Mouse (Mus musculus) testis, postnatal 14 days (tissue): Measurements from ENCODE around the gene Dgkz.

Source experiments
- DNase-seq: peaks from one replicate; pipeline ENCODE4 v3.0.0; 2021; ENCODE audit warnings: low spot score

The Dgkz gene

GRCm38 (mm10) chr2:91996006-91996405 is 20.3 kb upstream of the Dgkz start:
- no peak for DNase-seq

DNA sequence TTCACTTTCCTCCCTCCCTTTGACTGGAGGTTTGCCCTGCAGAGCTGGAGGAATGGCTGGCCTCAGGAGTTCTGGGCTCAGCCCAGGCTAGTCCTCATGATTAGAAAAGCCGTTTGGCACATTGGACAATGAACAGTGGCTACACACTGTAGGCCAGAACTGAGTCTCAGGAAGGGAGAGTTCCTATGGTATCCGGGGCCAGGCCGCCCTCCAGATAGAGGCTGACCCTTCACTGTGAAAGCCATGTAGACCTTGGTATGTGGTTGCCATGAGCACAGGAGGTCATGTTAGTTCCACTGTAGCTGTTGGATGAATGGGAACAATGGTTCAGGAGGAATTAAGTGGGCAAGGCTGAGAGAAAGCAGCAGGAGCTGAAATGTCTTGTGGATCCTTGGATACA is 17.7 kb upstream of the Dgkz start:
- no peak for DNase-seq

- DNase-seq, result no peak
These were observed 14.1 kb upstream of the Dgkz start for GRCm38 (mm10) chr2:91989750-91990149.

GRCm38 (mm10) chr2:91987542-91987941 is 11.9 kb upstream of the Dgkz start:
- DNase-seq, result peak; percentile 78

- DNase-seq, result no peak
These were observed 10.4 kb upstream of the Dgkz start for GRCm38 (mm10) chr2:91986071-91986470.

GRCm38 (mm10) chr2:91984906-91985525 is 9.4 kb upstream of the Dgkz start:
- DNase-seq, result no peak

GRCm38 (mm10) chr2:91984439-91984838 is 8.8 kb upstream of the Dgkz start:
- peak; percentile 69 for DNase-seq

- DNase-seq, result no peak
These were observed 5.2 kb upstream of the Dgkz start for GRCm38 (mm10) chr2:91980830-91981229.

DNA sequence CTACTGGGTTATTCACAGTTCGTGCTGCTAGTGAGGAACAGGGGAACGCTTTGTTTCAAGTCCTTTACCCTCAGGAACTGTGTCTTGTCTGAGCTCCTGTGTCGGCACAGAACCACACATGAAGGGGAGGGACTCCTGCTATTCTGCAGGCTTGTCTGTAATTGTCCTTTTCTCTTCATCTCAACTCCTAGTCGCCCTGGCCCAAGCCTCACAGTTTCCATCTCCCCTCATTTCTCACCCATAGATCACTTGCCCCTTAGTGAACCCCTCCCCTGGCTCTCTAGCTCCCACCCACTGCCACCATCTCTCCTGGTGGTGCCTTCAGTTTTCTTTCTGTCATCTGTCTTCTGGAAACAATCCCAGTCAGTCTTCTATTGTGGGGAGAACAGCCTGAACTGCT is 4.6 kb upstream of the Dgkz start:
- DNase-seq, result no peak

- no peak for DNase-seq
These were observed 2.9 kb upstream of the Dgkz start for GRCm38 (mm10) chr2:91978547-91978946.

DNA sequence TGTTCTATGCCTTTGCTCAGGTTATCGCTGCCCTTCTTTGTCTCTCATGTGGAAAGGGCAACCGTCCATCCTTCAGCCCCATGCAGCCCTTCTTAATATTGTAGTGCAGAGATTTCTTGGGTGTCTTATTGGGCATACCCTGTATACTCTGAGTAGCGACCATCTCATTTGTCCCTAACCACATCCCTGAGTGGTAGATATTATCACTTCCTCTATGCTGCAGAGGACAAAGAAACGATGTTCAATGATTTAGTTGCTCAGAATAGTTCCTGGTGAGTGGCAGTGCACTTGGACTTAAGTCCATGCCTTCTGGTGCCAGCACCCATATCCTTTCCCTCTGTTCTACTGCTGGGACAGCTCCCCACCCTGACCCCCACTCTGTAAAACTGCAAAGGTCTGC is 2.3 kb upstream of the Dgkz start:
- DNase-seq, result no peak

DNA sequence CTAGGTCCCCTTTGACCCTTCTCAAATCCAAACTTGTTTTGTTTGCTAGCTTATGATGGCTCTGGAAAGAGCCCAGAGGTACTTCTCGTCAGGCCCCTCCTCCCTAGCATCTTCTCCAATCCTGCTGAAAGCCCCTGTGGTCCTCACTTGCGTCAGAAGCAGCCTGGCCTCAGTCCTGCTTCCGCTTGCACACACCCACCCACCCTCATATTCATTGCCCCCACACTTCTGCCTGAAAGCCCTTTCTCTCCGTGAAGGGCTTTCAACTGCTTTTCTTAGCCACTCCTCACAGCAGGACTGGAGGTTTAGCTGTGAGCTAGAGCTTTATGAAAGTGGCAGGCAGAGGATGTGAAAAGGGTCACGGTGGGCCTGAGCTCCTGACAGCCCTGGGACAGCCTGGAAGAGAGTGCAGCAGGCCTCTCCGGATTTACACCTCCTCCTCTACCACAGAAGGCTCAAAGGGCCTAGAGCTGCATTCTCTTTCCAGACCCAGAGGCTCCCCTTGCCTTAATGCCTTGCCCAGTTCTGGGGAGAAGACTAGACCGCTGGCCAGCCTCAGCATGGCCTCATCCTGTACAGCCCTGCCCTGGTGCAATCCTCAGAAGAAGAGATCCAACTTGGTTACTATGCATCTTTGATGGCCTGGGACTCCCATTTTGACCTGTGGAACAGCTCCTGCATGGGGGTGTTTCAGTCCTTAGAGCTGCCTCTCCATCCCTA is 2.1 kb downstream of the Dgkz start:
- no peak for DNase-seq

DNA sequence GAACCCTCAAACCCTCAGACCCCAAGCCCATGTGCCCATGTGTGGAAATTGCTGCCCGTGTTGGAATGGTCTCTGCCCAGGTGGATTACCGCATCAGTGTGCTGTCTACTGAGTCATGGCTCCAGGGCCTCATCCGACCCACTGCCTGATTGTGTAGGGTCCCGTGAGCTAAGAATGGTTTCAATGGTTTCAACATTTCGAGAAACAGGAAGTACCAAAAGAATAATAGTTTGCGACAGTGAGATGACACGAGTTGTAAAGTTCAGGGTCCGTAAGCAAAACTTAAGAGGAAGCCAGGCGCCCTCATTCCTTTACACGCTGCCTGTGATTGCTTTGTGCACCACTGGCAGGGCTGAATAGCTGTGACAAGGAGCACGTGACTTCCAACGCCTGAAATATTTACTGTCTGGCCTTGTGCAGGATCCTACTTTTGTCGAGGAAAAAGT is 3.5 kb downstream of the Dgkz start:
- no peak for DNase-seq

- no peak for DNase-seq
These were observed 4.2 kb downstream of the Dgkz start for GRCm38 (mm10) chr2:91971231-91972097.

- DNase-seq, result no peak
These were observed 7.7 kb downstream of the Dgkz start for GRCm38 (mm10) chr2:91967962-91968361.

- no peak for DNase-seq
These were observed 9.3 kb downstream of the Dgkz start for GRCm38 (mm10) chr2:91966367-91966766.

GRCm38 (mm10) chr2:91965417-91965816 is 10.2 kb downstream of the Dgkz start:
- no peak for DNase-seq

DNA sequence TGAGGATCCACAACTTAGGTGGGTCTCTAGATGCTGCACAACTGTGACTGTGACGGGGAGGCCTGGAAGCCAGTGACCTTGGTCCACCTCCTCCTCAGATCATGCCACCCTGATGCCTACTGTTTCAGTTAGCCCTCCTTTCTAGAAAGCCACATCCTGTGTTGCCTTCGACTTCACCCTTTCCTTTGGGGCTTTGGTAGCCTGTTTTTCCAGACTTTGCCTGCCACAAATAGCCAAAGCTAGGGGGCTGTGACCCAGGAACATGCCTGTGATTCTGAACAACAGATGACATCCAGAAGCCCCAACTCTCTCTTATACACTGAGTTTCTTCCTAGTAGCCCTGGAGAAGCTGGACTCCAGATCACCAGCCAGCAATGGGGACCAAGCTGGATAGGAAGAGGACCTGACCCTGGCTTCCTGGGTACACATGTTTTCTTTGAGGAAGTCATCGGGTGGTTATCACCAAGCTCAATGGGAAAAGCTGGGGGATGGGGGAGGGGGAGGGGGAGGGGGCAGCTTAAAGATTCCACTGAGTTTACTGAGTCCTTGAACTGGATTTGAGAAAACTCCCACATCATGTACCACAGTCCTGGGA is 11.0 kb downstream of the Dgkz start:
- no peak for DNase-seq

DNA sequence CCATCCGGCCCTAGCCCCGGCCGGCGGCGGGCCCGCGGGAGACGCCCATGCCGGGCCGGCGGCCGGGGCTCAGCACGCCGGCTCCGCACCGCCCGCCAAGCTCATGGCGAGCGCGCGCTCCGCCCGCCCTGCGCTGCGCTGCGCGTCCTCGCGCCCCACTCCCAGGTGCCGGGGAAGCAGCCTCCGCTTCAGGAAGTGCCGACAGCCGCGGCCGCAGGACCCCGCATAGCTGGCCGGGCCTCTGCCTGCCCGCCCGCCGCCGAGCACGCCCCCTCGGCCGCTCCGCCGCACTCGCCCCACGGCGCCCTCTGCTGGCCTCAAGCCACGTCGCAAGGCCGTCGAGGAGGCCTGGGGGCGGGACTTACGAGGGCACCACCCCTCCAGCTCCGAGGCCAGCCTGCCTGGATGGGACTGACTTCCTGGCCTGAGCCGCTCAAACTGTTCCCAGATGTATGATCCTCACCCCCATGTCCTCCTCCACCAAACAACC is 12.2 kb downstream of the Dgkz start:
- peak; percentile 93 for DNase-seq

- peak; percentile 51 for DNase-seq
These were observed 12.7 kb downstream of the Dgkz start for GRCm38 (mm10) chr2:91962864-91963401.

DNA sequence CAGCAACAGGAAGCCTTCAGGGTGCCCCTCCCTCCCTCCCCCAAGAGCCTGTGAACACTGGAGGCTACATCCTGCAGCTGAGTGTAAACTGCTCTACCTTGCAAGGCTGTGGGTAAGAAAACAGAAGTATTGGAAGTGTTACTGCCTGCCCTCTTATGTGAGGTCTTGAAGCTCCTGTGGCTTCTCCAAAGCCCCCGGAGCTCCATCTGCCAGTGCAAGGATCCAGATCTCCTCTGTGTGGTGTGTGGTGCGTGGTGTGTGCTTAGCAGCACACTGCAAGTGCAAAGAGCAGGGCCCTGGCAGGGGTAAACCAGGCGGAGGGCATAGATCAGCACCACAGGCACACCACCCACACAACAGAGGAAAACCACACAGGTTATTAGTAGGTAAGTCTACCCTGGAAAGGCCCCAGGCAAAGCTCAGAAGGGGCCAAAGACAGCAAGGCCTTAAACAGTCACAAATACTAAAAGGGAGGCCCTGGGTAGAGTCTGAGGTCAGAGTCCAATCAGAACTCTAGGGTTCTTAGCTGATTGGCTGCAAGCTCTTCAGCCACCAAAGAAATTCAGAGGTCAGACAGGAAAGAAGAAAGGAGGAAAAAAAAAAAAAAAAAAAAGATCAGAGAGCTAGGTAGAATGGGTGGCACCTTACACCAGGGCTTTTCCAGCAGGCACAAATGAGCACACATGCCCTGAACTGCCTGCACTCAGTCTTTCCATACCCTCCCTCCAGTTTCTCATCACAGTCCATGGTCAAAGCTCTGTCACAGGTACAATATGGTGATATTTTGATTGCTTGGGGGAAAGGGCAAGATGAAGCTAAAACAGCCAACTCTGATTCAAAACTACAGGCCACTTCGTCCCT is 13.5 kb downstream of the Dgkz start:
- DNase-seq, result no peak
